Mouse (Mus musculus): ENCODE results near the gene CN725425.

- TF ChIP-seq GATA1 (IDR thresholded peaks at IDR 0.05; ENCODE audit: borderline replicate concordance, low read length) = no peak
- no peak for TF ChIP-seq CTCF (IDR thresholded peaks at IDR 0.05; ENCODE audit: low read depth, low read length)
Observed at GRCm38 (mm10) chr15:91199256-91199905, at the start of gene CN725425.

Measured in G1E (cell line).